Mouse (Mus musculus) right cerebral cortex, postnatal 36 days (tissue): ENCODE measurements at regions not wholly inside any gene's neighbourhood (a gene's known extent, or its start where the extent isn't known, plus 50 kb on each side); places are given as distances from the start of the nearest gene placed in this dataset.
A peak's percentile ranks its signal among the peaks of the same experiment; 100 is the strongest.

Experiments
- DNase-seq, 2 experiments: peaks; one replicate each; pipeline ENCODE4 v3.0.0; 2022; ENCODE audit warnings: low spot score in 2 of 2, mixed read lengths in 1 of 2

DNA sequence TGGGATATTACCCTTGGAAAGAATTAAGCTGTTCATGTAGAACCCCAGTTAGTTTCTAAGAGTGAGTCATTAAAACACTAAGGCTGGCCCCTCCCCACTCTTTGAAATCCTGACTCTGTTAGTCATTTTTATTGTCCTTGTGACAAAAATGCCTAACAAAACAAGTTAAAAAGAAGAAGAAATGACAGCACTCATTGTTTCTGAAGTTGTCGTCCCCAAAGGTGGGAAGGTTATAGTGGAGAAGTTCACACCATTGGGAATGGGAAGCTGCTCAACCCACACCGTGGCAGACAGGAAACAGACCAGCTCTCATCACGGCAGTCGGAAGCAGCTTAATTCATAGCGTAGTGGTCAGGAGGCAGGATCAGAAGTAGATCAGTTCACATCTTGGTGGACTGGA, 128.4 kb upstream of the Auts2 start:
- DNase-seq, result no peak

DNA sequence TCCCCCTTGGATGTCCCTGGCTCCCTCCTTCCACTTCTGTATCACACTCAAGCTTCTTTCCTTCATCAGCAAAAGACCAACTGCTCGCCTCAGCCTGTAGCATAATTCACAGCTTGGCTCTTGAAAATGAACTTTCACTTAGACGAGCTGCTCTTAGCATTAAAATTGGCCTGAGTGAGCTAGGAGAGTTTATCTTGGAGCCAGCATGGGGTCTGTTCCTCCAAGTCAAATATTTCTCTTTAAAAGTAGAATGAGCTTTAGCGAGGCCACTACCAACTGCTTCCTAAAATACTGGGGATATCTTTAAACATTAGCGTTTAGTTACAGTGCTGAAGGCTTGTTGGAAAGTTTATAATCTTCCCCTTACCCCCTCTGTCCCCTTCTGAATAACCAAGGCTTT, 124.2 kb upstream of the Auts2 start:
- no peak for DNase-seq

DNA sequence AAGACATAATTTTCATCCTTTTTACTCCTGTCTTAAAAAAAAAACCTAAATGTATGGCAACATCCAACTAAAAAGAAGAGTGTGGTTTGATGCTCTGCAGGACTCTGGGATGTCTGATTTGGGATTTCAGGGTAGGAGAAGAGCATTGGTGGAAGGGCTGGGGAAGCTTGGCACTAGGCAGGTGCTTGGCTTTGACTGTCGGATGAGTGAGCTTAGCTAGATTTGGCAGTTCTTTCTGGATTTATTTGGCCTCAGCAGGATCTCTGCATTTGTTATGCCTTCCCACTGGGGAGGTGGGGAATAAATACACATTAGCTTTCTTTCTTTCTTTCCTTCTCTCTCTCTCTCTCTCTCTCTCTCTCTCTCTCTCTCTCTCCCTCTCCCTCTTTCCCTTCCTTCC, 118.1 kb upstream of the Auts2 start:
- no peak for DNase-seq

DNA sequence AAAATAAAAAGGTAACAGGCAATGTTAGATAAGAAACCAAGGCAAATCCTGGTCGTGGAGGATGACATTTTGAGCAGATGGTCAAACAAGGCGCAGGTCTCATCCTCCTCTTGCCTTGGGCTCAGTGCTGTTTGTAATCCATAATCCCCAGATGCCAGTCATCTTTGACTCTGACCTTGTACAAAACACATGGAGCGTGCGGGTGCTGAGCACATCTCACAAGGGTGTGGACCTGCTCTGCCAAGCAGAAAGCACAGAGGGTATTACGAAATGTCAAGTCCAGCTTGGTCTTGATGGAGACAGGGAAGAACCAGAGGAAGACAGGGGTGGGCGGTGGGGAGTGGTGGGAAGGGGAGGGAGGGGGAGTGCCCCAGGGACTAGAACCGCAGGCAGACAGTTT, 116.9 kb upstream of the Auts2 start:
- no peak for DNase-seq

DNA sequence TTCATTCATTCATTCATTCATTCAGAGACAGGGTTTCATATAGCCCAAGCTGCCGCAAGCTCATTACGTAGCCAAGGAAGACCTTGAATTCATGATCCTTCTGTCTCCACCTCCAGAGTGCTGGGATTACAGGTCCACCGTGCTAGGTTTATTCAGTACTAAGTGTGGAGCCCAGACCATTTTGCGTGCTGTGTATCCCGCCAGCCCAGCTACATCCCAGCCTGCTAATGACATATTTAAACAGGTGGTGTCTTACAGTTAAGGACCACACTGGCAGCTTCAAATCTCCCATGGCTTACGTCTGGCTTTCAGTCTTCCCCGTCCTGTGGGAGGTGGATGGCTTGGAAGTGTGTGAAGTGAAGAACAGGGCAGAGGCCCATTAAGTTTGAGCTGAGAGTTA, 111.2 kb upstream of the Auts2 start:
- no peak for DNase-seq

DNA sequence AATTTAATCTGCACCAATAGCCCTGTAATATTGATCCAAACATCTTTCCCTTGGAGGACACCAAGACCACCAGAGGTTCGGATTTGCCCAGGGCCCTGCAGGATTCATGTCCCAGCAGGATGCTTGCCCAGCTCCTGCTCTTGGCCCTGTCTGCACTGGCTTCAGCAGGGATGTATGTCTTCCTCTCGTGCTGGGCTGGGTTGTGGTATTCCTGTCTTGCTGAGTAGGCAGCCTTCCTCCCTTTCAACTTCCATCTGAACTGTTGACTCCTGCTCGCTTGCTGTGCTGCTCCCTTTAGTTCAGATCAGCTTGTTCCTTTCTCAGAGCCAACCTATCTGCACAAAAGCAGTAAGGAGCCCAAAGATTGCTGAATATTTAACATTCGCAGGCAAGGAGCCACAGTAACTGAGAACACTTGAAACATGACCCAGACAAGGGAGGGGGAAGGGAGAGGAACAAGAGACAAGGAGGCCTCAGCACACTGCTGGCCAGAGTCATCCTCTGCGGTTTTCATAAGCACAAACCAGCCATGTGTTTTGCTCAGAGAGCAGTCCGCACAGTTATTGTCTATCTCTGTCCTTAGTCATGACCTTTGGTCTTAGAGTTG, 110.7 kb upstream of the Auts2 start:
- DNase-seq, result peak in 1 of 2 experiments; percentile 25

DNA sequence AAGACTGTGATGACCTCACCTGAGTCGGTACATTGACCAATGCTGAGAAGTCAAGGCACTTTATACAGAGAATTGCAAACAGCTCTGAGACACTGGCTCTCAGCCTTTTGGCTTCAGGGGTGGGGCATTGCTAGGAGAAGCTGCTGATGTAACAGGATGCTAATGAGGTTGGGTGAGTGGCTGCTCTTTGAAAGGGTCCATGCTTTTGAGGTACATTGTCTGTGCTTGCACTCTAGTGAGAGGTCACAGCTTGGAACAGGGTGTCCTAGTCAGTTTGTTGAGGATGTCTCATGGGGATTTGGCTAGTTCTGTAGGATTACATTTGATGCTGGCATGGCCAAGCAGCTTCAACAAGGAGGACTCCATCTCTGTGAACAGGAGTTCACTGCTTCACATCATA, 109.1 kb upstream of the Auts2 start:
- no peak for DNase-seq

DNA sequence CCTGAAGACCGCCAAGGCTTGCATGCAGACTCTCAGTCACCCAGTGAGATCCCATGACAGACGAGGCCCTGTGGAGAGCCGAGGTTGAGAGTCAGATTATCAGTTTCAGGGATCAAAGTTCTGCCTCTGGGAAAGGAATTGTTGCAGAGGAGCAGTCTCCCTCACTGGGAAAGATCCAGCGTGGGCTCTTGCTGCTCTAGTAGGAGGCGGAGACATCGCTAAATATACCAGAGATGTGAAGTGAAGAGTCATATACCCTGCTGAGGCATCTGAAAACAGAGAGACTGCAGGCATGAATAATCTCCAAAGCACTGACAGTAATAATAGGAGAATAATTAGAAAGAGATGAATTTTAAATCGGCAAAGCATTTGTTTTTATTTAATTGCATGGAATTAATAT, 106.6 kb upstream of the Auts2 start:
- DNase-seq, result peak in 1 of 2 experiments; percentile 13

DNA sequence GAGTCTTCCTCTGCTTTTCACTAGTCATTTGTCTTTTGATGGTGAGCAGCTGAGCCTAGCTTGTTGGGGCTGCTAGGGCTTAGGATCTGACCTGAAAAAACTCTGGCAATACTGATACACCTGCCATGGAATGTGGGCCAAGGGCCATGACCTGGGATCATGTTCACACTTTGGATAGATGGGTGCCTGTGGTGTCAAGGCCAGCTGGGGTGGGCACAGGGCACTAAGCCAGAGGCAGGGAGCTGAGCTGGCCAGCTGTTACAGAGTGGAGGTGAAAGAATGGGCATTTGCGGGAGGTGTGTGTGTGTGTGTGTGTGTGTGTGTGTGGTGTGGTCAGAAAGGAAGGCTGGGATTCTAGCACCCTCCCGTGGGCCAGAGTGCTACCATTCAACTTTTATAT, 105.6 kb upstream of the Auts2 start:
- no peak for DNase-seq

DNA sequence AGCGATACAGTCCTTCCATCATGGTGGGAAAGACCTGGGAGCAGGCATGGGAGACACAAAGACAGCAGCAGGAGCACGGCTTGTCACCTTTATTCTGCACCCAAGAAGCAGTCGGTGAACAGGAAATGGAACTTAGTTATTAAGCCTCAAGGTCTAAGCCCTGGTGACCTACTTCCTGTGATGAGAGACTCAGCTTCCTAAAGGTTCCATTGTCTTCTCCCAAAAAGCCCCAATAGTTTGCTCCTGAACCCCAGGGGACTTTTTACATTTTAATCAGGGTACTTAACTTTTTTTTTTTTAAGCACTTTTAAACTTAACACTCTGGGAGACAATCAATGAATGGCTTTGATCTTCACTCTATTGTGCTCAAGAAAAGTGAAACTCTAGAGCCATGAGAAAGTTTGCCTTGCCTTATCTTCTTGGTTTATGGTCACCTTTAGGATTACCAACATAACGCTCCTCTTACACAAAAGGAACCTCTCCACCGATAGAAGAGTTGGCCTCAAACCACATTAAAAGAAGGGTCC, 101.6 kb upstream of the Auts2 start:
- DNase-seq, result no peak

DNA sequence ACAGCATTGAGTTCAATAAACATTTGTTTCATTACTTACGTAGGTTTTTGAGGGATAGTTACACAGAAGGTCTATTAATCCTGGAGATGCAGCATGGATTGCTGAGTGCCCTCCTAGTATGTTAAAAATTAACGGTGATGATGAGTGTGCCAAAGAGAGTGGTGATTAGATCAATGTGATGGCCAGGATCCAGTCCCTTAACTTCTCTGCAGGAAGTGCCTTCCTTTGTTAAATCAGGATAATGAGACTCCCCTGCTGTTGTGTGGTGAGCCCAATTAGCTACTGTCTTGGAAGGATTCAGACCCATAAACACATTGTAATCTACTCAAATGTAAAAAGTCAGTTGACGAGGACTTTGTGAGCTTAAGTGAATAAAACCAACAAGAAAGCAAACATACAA, 100.1 kb upstream of the Auts2 start:
- no peak for DNase-seq

DNA sequence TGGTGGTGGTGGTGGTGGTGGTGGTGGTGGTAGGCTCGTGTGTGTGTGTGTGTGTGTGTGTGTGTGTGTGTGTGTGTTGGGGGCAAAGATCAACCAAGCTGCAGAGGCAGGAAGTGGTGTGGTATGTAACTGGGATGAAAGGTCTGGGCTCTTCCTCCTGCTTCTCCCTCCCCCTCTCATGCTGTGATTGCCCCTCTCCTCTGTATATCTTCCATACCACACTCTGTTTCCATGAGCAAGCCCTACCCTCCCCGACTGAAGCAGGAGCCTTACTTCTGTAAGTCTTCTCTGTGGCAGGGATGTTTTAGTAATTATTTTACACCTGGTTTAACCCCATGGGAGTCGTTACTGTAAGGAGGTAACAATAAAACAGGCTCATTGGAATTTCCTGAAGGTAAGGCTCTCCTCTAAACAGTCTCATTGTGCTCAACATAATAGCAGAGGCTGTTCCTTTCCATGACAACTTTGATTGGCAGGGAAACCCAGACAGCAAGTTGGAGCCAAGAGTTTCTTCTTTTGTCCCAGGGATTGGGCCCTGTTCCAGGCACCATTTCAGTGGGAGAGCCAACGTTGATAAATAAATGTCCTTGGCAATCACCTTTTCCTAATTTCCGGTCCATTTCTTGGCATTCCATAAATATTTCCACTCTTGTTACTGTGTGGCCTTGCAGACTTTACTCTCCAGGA, 90.2 kb upstream of the Auts2 start:
- no peak for DNase-seq

DNA sequence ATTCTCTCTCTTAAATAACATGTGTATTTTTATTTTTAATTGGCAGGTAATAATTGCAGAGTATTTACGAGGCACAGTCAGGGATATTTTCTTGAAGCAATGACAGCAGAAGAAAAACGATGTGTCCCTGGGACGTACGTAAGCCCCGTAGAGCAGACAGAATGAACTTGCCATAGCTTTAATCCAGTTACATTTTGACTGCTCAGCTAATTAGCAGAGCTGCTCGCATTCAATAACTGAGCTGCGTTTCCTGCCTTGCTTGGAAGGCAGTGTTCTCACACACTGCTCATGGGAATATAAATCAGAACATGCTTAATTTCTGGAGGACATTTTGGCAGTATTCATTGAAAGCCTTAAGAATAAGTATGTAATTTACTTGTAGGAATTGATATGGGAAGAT, 78.6 kb upstream of the Auts2 start:
- DNase-seq, result no peak

DNA sequence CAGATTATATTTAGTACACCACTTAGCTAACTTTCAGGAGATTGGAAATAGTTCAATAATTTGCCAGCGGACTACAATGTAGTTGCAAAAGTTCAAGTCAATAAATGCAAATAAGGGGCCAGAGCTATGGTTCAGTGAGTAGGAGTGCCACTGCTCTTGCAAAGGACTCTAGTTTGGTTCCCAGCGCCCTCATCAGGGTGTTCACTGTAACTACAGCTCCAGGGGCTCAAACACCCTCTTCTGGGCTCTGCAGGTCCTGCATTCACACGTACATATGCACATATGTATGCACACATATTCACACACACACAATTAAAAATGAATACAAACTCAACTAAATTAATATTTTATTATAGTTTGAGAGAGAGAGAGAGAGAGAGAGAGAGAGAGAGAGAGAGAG, 74.1 kb upstream of the Auts2 start:
- no peak for DNase-seq

DNA sequence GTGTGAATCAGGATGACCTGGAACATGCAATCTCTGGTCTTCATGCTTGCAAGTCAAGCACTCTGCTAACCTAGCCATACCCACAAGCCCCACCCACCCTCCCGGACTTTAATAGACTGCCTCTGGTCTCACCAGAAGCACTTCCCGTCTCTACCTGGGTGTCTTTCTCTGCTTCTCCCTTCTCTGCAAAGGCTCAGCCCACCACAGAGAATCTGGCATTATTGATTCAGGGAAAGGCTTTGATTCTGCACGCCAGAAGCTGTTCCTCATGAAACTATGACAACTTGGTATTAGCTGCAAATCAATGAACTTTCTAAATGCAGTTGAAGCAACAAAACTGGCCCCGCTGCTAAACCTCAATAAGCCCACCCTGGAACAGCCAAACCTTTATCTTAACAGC, 66.1 kb upstream of the Auts2 start:
- DNase-seq, result no peak

DNA sequence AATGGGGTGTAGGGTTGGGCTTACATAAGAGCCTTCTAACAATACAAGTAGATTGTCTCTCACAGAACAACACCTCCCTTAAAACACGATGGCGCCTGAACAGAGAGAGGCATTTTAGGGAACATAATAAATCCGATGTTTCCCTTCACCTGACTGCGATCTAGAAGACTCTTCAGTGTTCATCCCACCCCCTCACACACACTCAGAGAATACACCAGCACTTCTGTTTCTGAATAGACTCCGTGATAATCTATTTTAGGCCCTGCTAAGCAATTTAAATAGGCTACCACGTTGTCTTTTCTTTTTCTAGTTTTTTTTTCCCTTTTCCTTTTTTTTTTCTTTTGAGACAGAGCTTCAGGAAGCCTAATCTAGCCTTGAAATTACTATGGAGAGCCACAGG, 63.1 kb upstream of the Auts2 start:
- peak; percentile 4 to 9 for DNase-seq

DNA sequence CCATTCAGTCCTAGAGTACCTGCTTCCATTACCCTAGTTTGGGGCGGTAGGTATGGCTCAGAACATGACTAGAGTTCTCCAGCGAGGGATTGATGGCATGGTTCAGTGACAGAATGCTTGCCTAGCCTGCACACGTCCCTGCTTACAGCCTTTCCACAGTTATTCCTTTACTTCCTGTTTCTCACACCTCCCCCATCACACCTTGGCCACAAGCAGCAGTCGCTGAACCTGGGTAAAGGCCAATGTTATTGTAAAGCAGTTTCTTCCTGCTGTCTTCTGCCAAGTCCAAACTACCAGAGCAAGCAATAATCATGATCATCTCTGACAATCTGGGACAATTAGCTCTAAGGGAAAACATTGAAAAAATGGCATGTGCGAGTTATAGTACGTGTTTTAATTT, 51.7 kb upstream of the Auts2 start:
- DNase-seq, result no peak
